Mouse (Mus musculus): ENCODE results near the gene Commd6. TPM values are rescaled to one million over a fixed set of nuclear protein-coding genes. Genes with fewer than 3 reads are reported as not detected.
A peak's percentile ranks its signal among the peaks of the same experiment; 100 is the strongest.

The Commd6 gene
- 27.2 and 29.0 TPM in 2 replicates for polyA plus RNA-seq (2012; rRNA removed)

DNA sequence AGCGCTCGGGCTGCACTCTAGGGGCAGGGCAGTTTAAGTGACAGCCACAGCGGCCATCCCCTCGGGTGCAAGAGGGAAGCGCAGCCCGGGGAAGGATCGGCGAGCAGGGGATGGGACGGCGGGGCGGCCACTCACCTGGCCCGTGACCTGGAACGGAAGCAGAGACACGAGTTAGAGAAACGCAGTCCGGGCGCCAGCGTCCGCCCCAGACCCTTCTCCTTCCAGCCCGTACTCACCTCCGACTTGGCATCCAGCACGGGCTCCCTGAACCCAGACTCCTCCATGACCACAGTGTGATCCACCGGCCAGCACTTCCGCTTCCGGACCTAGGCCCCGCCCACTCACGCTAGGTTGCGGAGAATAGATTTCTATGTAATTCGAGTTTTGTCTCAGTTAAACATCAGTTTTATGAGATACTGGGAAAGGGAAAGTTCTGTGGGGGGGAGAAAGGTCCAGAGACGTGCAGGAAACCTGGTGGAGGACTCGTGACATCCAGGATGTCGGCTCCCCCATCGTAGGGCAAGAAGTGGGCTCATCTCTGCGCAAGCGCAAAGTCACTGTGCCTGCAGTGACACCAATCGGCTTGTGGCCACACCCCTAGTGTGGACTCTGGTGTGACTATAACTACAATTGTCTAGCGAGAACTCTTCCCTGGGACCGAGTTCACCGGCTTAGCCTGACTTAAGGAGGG is at the start of gene Commd6:
Gene Commd6, minus strand, starts transcription at position 534 of the 691 bp plus-strand sequence.
- Histone ChIP-seq H3K36me3 (ENCODE audit: control insufficient read depth, insufficient read depth, low read length) (no peaks in the 10 kb centered on the region; the same call in 1 of the 2 replicates), H3K27ac (ENCODE audit: control insufficient read depth, insufficient read depth, low read length) (peak within 1 kb of the TSS; percentile 81), H3K4me1 (replicated peaks; ENCODE audit: control insufficient read depth, insufficient read depth, low read length) (peaks cover 7% of the 10 kb centered on the region), H3K4me3 (ENCODE audit: control insufficient read depth, insufficient read depth, low read length) (peak within 1 kb of the TSS; percentile 99), H3K27me3 (ENCODE audit: control insufficient read depth, insufficient read depth, low read length) (no peaks in the 10 kb centered on the region)
- under 1% methylated on average over 39 of the region's 39 CpGs for WGBS
- TF ChIP-seq POLR2A (IDR thresholded peaks at IDR 0.05; ENCODE audit: control insufficient read depth, extremely low read depth, insufficient read depth, low read length, poor library complexity) (peak; percentile 64; the same call in 1 of the 2 replicates), CTCF (IDR thresholded peaks at IDR 0.05; ENCODE audit: borderline replicate concordance, control insufficient read depth, extremely low read depth, insufficient read depth, low read length, poor library complexity) (0 out of 2 replicates have a peak, but pooled peaks have one; percentile 6)
- DNase-seq, result peak; percentile 87

DNA sequence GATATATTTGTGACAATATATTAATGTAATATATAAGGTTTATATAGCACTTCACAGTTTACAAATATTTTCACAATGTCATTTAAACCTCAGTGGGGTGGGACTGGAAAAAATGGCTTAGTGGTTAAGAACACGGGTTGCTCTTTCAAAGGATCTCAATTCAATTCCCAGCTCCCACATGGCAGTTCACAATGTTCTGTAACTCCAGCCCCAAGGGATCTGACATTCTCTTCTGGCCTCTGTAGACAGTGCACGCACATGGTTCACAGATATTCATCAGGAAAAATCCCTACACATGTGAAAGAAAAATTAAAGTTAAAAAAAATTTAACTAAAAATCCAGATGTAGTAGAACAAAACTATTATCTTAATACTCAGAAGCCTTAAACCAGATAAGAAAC is 47.9 kb upstream of the Commd6 start:
- H3K4me1 ChIP-seq (replicated peaks; ENCODE audit: control insufficient read depth, insufficient read depth, low read length), result no peaks in the 10 kb centered on the region
- H3K27me3 ChIP-seq (ENCODE audit: control insufficient read depth, insufficient read depth, low read length), result no peaks in the 10 kb centered on the region
- TF ChIP-seq CTCF (IDR thresholded peaks at IDR 0.05; ENCODE audit: borderline replicate concordance, control insufficient read depth, extremely low read depth, insufficient read depth, low read length, poor library complexity) (no peak), POLR2A (IDR thresholded peaks at IDR 0.05; ENCODE audit: control insufficient read depth, extremely low read depth, insufficient read depth, low read length, poor library complexity) (no peak)
- 93% methylated on average over 2 of the region's 2 CpGs for WGBS
- DNase-seq, result no peak
- no peak overlapping the region for H3K4me3 ChIP-seq (ENCODE audit: control insufficient read depth, insufficient read depth, low read length)
- no peak overlapping the region for H3K27ac ChIP-seq (ENCODE audit: control insufficient read depth, insufficient read depth, low read length)
- no peaks in the 10 kb centered on the region for H3K36me3 ChIP-seq (ENCODE audit: control insufficient read depth, insufficient read depth, low read length)

DNA sequence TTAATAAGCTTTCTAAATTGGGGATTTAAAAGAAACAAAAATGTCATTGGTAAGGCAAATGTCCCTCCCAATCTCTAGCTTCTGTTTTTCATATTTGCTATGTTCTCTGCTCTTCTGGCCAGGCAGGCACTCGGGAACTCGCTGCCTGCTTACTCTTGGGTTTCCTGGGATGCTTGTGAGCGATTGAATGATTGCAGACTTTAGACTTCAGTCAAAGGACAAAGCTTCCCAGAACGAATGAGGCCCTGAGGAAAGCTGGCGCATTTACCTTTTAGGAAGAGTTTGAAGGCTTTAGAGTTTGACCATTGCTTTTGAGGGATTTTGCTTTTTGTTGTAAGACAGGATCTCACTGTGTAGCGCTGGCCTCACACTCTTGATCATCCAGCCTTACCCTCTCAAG is 47.2 kb upstream of the Commd6 start:
- Histone ChIP-seq H3K27ac (ENCODE audit: control insufficient read depth, insufficient read depth, low read length) (no peak overlapping the region), H3K27me3 (ENCODE audit: control insufficient read depth, insufficient read depth, low read length) (no peaks in the 10 kb centered on the region), H3K4me3 (ENCODE audit: control insufficient read depth, insufficient read depth, low read length) (no peak overlapping the region), H3K4me1 (replicated peaks; ENCODE audit: control insufficient read depth, insufficient read depth, low read length) (no peaks in the 10 kb centered on the region), H3K36me3 (ENCODE audit: control insufficient read depth, insufficient read depth, low read length) (no peaks in the 10 kb centered on the region)
- TF ChIP-seq POLR2A (IDR thresholded peaks at IDR 0.05; ENCODE audit: control insufficient read depth, extremely low read depth, insufficient read depth, low read length, poor library complexity) (no peak), CTCF (IDR thresholded peaks at IDR 0.05; ENCODE audit: borderline replicate concordance, control insufficient read depth, extremely low read depth, insufficient read depth, low read length, poor library complexity) (no peak)
- no peak for DNase-seq
- WGBS, result 98% methylated on average over 6 of the region's 6 CpGs

DNA sequence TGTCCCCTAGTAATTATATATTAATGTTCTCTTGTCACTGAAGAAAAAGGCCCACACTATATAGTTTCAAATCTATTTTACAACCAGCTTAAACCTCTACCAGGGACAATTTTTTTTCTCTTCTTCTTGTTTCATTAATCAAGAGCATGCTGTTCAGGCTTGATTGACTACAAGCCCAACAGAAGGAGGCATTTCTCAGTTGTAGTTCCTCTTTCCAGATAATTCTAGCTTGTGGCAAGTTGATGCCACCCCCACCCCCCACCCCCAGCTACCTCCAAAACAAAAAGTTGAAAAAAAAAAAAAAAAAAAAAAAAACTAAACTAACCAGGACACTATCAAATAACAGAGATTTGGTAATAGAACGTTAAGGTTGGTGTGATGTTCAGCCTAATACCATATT is 31.7 kb upstream of the Commd6 start:
- peaks cover 6% of the 10 kb centered on the region for H3K36me3 ChIP-seq (ENCODE audit: control insufficient read depth, insufficient read depth, low read length)
- 60% methylated on average over 1 of the region's 1 CpGs for whole genome bisulfite sequencing

DNA sequence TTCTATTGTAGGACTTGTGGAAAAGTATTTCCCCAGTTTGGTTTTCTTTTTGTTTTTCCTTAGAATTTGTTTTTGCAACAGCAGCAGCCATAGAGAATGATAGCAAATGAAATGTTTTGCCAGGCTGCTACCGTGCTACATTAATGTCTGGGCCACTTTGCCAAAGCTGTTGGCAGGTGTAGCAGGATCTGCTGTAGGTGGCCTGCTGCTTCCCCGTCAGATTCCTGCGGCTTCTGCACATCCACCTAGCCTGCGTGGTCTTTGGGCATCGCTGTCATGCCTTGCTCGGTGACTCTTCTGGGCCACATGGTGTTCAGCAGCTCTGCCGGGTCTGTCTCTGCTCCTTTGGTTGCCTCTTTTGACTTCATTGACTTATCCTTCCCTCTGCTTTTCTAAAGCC is 28.1 kb upstream of the Commd6 start:
- no peaks in the 10 kb centered on the region for H3K4me1 ChIP-seq (replicated peaks; ENCODE audit: control insufficient read depth, insufficient read depth, low read length)
- H3K27me3 ChIP-seq (ENCODE audit: control insufficient read depth, insufficient read depth, low read length), result no peaks in the 10 kb centered on the region
- no peak overlapping the region for H3K27ac ChIP-seq (ENCODE audit: control insufficient read depth, insufficient read depth, low read length)
- DNase-seq, result no peak
- WGBS, result 98% methylated on average over 7 of the region's 7 CpGs
- peaks cover 18% of the 10 kb centered on the region for H3K36me3 ChIP-seq (ENCODE audit: control insufficient read depth, insufficient read depth, low read length)
- no peak overlapping the region for H3K4me3 ChIP-seq (ENCODE audit: control insufficient read depth, insufficient read depth, low read length)
- TF ChIP-seq POLR2A (IDR thresholded peaks at IDR 0.05; ENCODE audit: control insufficient read depth, extremely low read depth, insufficient read depth, low read length, poor library complexity) (no peak), CTCF (IDR thresholded peaks at IDR 0.05; ENCODE audit: borderline replicate concordance, control insufficient read depth, extremely low read depth, insufficient read depth, low read length, poor library complexity) (no peak)

More for the DNA sequence above, 31.7 kb upstream of the Commd6 start:
- DNase-seq, result no peak
- TF ChIP-seq CTCF (IDR thresholded peaks at IDR 0.05; ENCODE audit: borderline replicate concordance, control insufficient read depth, extremely low read depth, insufficient read depth, low read length, poor library complexity) (no peak), POLR2A (IDR thresholded peaks at IDR 0.05; ENCODE audit: control insufficient read depth, extremely low read depth, insufficient read depth, low read length, poor library complexity) (no peak)
- Histone ChIP-seq H3K4me1 (replicated peaks; ENCODE audit: control insufficient read depth, insufficient read depth, low read length) (no peaks in the 10 kb centered on the region), H3K4me3 (ENCODE audit: control insufficient read depth, insufficient read depth, low read length) (no peak overlapping the region), H3K27me3 (ENCODE audit: control insufficient read depth, insufficient read depth, low read length) (no peaks in the 10 kb centered on the region), H3K27ac (ENCODE audit: control insufficient read depth, insufficient read depth, low read length) (no peak overlapping the region)

DNA sequence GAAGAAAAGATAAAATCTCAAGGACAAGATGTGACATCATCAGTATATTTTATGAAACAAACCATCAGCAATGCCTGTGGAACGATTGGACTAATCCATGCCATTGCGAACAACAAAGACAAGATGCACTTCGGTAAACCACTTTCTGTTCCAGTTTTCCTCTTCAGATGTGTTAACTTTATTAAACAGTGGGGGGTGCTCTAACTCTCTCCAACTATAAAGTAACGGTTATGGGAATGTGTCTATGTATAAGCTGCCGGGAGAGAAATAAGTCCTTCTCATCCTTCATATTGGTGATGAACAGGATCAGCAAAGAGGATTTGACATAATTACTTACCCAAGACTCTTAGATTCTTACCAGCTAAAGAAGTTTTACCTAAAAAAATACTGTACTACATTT is 26.1 kb upstream of the Commd6 start:
- 94% methylated on average over 5 of the region's 5 CpGs for WGBS

More for the DNA sequence above, 26.1 kb upstream of the Commd6 start:
- Histone ChIP-seq H3K4me1 (replicated peaks; ENCODE audit: control insufficient read depth, insufficient read depth, low read length) (no peaks in the 10 kb centered on the region; the same call in 1 of the 2 replicates), H3K27me3 (ENCODE audit: control insufficient read depth, insufficient read depth, low read length) (no peaks in the 10 kb centered on the region), H3K4me3 (ENCODE audit: control insufficient read depth, insufficient read depth, low read length) (no peak overlapping the region), H3K27ac (ENCODE audit: control insufficient read depth, insufficient read depth, low read length) (no peak overlapping the region), H3K36me3 (ENCODE audit: control insufficient read depth, insufficient read depth, low read length) (peaks cover 18% of the 10 kb centered on the region)
- no peak for DNase-seq
- TF ChIP-seq CTCF (IDR thresholded peaks at IDR 0.05; ENCODE audit: borderline replicate concordance, control insufficient read depth, extremely low read depth, insufficient read depth, low read length, poor library complexity) (no peak), POLR2A (IDR thresholded peaks at IDR 0.05; ENCODE audit: control insufficient read depth, extremely low read depth, insufficient read depth, low read length, poor library complexity) (no peak)
